Mouse (Mus musculus): ENCODE data around the gene Rhbg. TPM values are rescaled to one million over a fixed set of nuclear protein-coding genes. Genes with fewer than 3 reads are reported as not detected.
A peak's percentile ranks its signal among the peaks of the same experiment; 100 is the strongest.

Rhbg gene
- polyA plus RNA-seq, 1 experiment from 2014 or later = 1.2 TPM

- no peaks in the 10 kb centered on the region for H3K27me3 ChIP-seq (ENCODE audit: control insufficient read depth, insufficient read depth, low read length)
- DNase-seq (ENCODE audit: low spot score) = no peak
- no peak overlapping the region for H3K27ac ChIP-seq (ENCODE audit: low read depth, low read length)
- H3K9ac ChIP-seq (ENCODE audit: low read length) = no peak overlapping the region
- no peaks in the 10 kb centered on the region for H3K9me3 ChIP-seq (ENCODE audit: control insufficient read depth, low read length)
- 57% methylated on average over 9 of the region's 9 CpGs for WGBS
- H3K4me3 ChIP-seq (ENCODE audit: low read depth, low read length) = no peak overlapping the region
- no peak for ATAC-seq (ENCODE audit: insufficient read depth, low FRiP score, low TSS enrichment)
- no peak overlapping the region for H3K4me2 ChIP-seq (ENCODE audit: low read depth)
- H3K36me3 ChIP-seq (ENCODE audit: control insufficient read depth, insufficient read depth, low read length) = no peaks in the 10 kb centered on the region
- H3K4me1 ChIP-seq (ENCODE audit: control insufficient read depth, insufficient read depth, low read length) = peaks cover 8% of the 10 kb centered on the region
Measured at GRCm38 (mm10) chr3:88247666-88248065, 6.8 kb downstream of the Rhbg start.

GRCm38 (mm10) chr3:88245811-88246210 lies 8.7 kb downstream of the Rhbg start:
- no peaks in the 10 kb centered on the region for H3K9me3 ChIP-seq (ENCODE audit: control insufficient read depth, low read length)
- H3K27me3 ChIP-seq (ENCODE audit: control insufficient read depth, insufficient read depth, low read length) = peaks cover 11% of the 10 kb centered on the region
- H3K4me3 ChIP-seq (ENCODE audit: low read depth, low read length) = no peak overlapping the region
- H3K9ac ChIP-seq (ENCODE audit: low read length) = no peak overlapping the region
- peak; percentile 76 for DNase-seq (ENCODE audit: low spot score)
- no peak for ATAC-seq (ENCODE audit: insufficient read depth, low FRiP score, low TSS enrichment)
- H3K27ac ChIP-seq (ENCODE audit: low read depth, low read length) = no peak overlapping the region
- H3K4me1 ChIP-seq (ENCODE audit: control insufficient read depth, insufficient read depth, low read length) = peaks cover 18% of the 10 kb centered on the region
- WGBS = 16% methylated on average over 13 of the region's 13 CpGs
- no peak overlapping the region for H3K4me2 ChIP-seq (ENCODE audit: low read depth)
- no peaks in the 10 kb centered on the region for H3K36me3 ChIP-seq (ENCODE audit: control insufficient read depth, insufficient read depth, low read length)

- peaks cover 28% of the 10 kb centered on the region for H3K4me1 ChIP-seq (ENCODE audit: control insufficient read depth, insufficient read depth, low read length)
- H3K9ac ChIP-seq (ENCODE audit: low read length) = no peak overlapping the region
- peaks cover 22% of the 10 kb centered on the region for H3K27me3 ChIP-seq (ENCODE audit: control insufficient read depth, insufficient read depth, low read length)
- no peak overlapping the region for H3K4me3 ChIP-seq (ENCODE audit: low read depth, low read length)
- no peaks in the 10 kb centered on the region for H3K36me3 ChIP-seq (ENCODE audit: control insufficient read depth, insufficient read depth, low read length)
- H3K9me3 ChIP-seq (ENCODE audit: control insufficient read depth, low read length) = no peaks in the 10 kb centered on the region
- WGBS = 0% methylated on average over 2 of the region's 2 CpGs
- H3K27ac ChIP-seq (ENCODE audit: low read depth, low read length) = no peak overlapping the region
- no peak for ATAC-seq (ENCODE audit: insufficient read depth, low FRiP score, low TSS enrichment)
- peak; percentile 74 for DNase-seq (ENCODE audit: low spot score)
- H3K4me2 ChIP-seq (ENCODE audit: low read depth) = no peak overlapping the region
Measured at GRCm38 (mm10) chr3:88244071-88244470, 10.4 kb downstream of the Rhbg start.

- H3K4me2 ChIP-seq (ENCODE audit: low read depth) = peak overlapping the region; percentile 15; the same call in 1 of the 2 replicates
- H3K9ac ChIP-seq (ENCODE audit: low read length) = peak overlapping the region; percentile 46
- H3K27ac ChIP-seq (ENCODE audit: low read depth, low read length) = peak overlapping the region; percentile 95; the same call in 1 of the 2 replicates
- no peak overlapping the region for H3K4me3 ChIP-seq (ENCODE audit: low read depth, low read length)
- H3K36me3 ChIP-seq (ENCODE audit: control insufficient read depth, insufficient read depth, low read length) = no peaks in the 10 kb centered on the region
- H3K4me1 ChIP-seq (ENCODE audit: control insufficient read depth, insufficient read depth, low read length) = peaks cover 42% of the 10 kb centered on the region
- H3K9me3 ChIP-seq (ENCODE audit: control insufficient read depth, low read length) = no peaks in the 10 kb centered on the region
- WGBS = under 1% methylated on average over 13 of the region's 13 CpGs
- ATAC-seq (ENCODE audit: insufficient read depth, low FRiP score, low TSS enrichment) = peak; percentile 21; the same call in 1 of the 2 replicates
- peak; percentile 87 for DNase-seq (ENCODE audit: low spot score)
- H3K27me3 ChIP-seq (ENCODE audit: control insufficient read depth, insufficient read depth, low read length) = peaks cover 28% of the 10 kb centered on the region
Measured at GRCm38 (mm10) chr3:88242531-88242930, 12.0 kb downstream of the Rhbg start.

- H3K4me3 ChIP-seq (ENCODE audit: low read depth, low read length) = peak overlapping the region; percentile 10; the same call in 1 of the 2 replicates
- peaks cover 28% of the 10 kb centered on the region for H3K27me3 ChIP-seq (ENCODE audit: control insufficient read depth, insufficient read depth, low read length)
- H3K9ac ChIP-seq (ENCODE audit: low read length) = peak overlapping the region; percentile 30
- H3K4me2 ChIP-seq (ENCODE audit: low read depth) = peak overlapping the region; percentile 33
- DNase-seq (ENCODE audit: low spot score) (peak; percentile 88), ATAC-seq (ENCODE audit: insufficient read depth, low FRiP score, low TSS enrichment) (peak; percentile 65)
- H3K27ac ChIP-seq (ENCODE audit: low read depth, low read length) = peak overlapping the region; percentile 95
- no peaks in the 10 kb centered on the region for H3K36me3 ChIP-seq (ENCODE audit: control insufficient read depth, insufficient read depth, low read length)
- no peaks in the 10 kb centered on the region for H3K9me3 ChIP-seq (ENCODE audit: control insufficient read depth, low read length)
- 2% methylated on average over 39 of the region's 48 CpGs for WGBS
- H3K4me1 ChIP-seq (ENCODE audit: control insufficient read depth, insufficient read depth, low read length) = peaks cover 53% of the 10 kb centered on the region
Measured at GRCm38 (mm10) chr3:88241045-88241786, 13.3 kb downstream of the Rhbg start.

GRCm38 (mm10) chr3:88239446-88239845 lies 15.1 kb downstream of the Rhbg start:
- no peak for ATAC-seq (ENCODE audit: insufficient read depth, low FRiP score, low TSS enrichment)
- no peak overlapping the region for H3K4me3 ChIP-seq (ENCODE audit: low read depth, low read length)
- H3K27me3 ChIP-seq (ENCODE audit: control insufficient read depth, insufficient read depth, low read length) = peaks cover 28% of the 10 kb centered on the region
- H3K36me3 ChIP-seq (ENCODE audit: control insufficient read depth, insufficient read depth, low read length) = no peaks in the 10 kb centered on the region
- H3K9ac ChIP-seq (ENCODE audit: low read length) = peak overlapping the region; percentile 15; the same call in 1 of the 2 replicates
- H3K9me3 ChIP-seq (ENCODE audit: control insufficient read depth, low read length) = no peaks in the 10 kb centered on the region
- WGBS = 64% methylated on average over 4 of the region's 4 CpGs
- peaks cover 61% of the 10 kb centered on the region for H3K4me1 ChIP-seq (ENCODE audit: control insufficient read depth, insufficient read depth, low read length)
- no peak for DNase-seq (ENCODE audit: low spot score)
- peak overlapping the region; percentile 86 for H3K27ac ChIP-seq (ENCODE audit: low read depth, low read length)
- no peak overlapping the region for H3K4me2 ChIP-seq (ENCODE audit: low read depth)

- peak; percentile 29 for ATAC-seq (ENCODE audit: insufficient read depth, low FRiP score, low TSS enrichment)
- H3K27me3 ChIP-seq (ENCODE audit: control insufficient read depth, insufficient read depth, low read length) = peaks cover 28% of the 10 kb centered on the region
Measured at GRCm38 (mm10) chr3:88238866-88239391, 15.6 kb downstream of the Rhbg start.

GRCm38 (mm10) chr3:88237556-88238194 lies 16.8 kb downstream of the Rhbg start:
- H3K4me1 ChIP-seq (ENCODE audit: control insufficient read depth, insufficient read depth, low read length) = peaks cover 63% of the 10 kb centered on the region
- 9% methylated on average over 10 of the region's 10 CpGs for WGBS
- H3K27me3 ChIP-seq (ENCODE audit: control insufficient read depth, insufficient read depth, low read length) = peaks cover 28% of the 10 kb centered on the region
- no peak for ATAC-seq (ENCODE audit: insufficient read depth, low FRiP score, low TSS enrichment)
- H3K9me3 ChIP-seq (ENCODE audit: control insufficient read depth, low read length) = no peaks in the 10 kb centered on the region
- no peaks in the 10 kb centered on the region for H3K36me3 ChIP-seq (ENCODE audit: control insufficient read depth, insufficient read depth, low read length)
- H3K4me3 ChIP-seq (ENCODE audit: low read depth, low read length) = no peak overlapping the region
- no peak overlapping the region for H3K4me2 ChIP-seq (ENCODE audit: low read depth)
- peak; percentile 64 for DNase-seq (ENCODE audit: low spot score)
- peak overlapping the region; percentile 50 for H3K9ac ChIP-seq (ENCODE audit: low read length)
- peak overlapping the region; percentile 86 for H3K27ac ChIP-seq (ENCODE audit: low read depth, low read length)

More at GRCm38 (mm10) chr3:88238866-88239391, 15.6 kb downstream of the Rhbg start:
- Histone ChIP-seq H3K9ac (ENCODE audit: low read length) (peak overlapping the region; percentile 15; the same call in 1 of the 2 replicates), H3K27ac (ENCODE audit: low read depth, low read length) (peak overlapping the region; percentile 86), H3K4me3 (ENCODE audit: low read depth, low read length) (no peak overlapping the region), H3K9me3 (ENCODE audit: control insufficient read depth, low read length) (no peaks in the 10 kb centered on the region), H3K36me3 (ENCODE audit: control insufficient read depth, insufficient read depth, low read length) (no peaks in the 10 kb centered on the region), H3K4me1 (ENCODE audit: control insufficient read depth, insufficient read depth, low read length) (peaks cover 63% of the 10 kb centered on the region), H3K4me2 (ENCODE audit: low read depth) (no peak overlapping the region)
- WGBS = 22% methylated on average over 8 of the region's 8 CpGs
- peak; percentile 70 for DNase-seq (ENCODE audit: low spot score)
